Mouse (Mus musculus) ES-E14 (cell line): ENCODE results near the gene Cela2a.

Experiments
- CHD2 ChIP-seq: IDR thresholded peaks from 2 replicates; pipeline ENCODE4 v1.6.1; 2014; ENCODE audit warnings: mild to moderate bottlenecking, low read depth, low read length, inconsistent platforms
- HCFC1 ChIP-seq: IDR thresholded peaks from 2 replicates; pipeline ENCODE4 v1.6.1; 2012; ENCODE audit warnings: low read length, inconsistent platforms, borderline replicate concordance; ENCODE audit not compliant: insufficient read depth
- MAFK ChIP-seq: IDR thresholded peaks from 2 replicates; pipeline ENCODE4 v1.6.1; 2014; ENCODE audit warnings: mild to moderate bottlenecking, low read depth, low read length, inconsistent platforms; ENCODE audit not compliant: insufficient read depth
- ZC3H11A ChIP-seq: IDR thresholded peaks from 2 replicates; pipeline ENCODE4 v1.6.1; 2012; ENCODE audit warnings: low read depth, mild to moderate bottlenecking, inconsistent platforms, low read length, borderline replicate concordance
- ZNF384 ChIP-seq: IDR thresholded peaks from 2 replicates; pipeline ENCODE4 v1.6.1; 2012; ENCODE audit warnings: low read depth, low read length, inconsistent platforms

- no peak for TF ChIP-seq HCFC1
- no peak for TF ChIP-seq ZC3H11A
- TF ChIP-seq ZNF384 = no peak
- no peak for TF ChIP-seq CHD2
- TF ChIP-seq MAFK = no peak
Measured at GRCm38 (mm10) chr4:141834536-141835095, 8.7 kb upstream of the Cela2a start.
